Mouse (Mus musculus) myocyte (in vitro differentiated cells): Measurements from ENCODE around the gene Poglut1.

Experiments
- CEBPB ChIP-seq: IDR thresholded peaks from 2 replicates; pipeline ENCODE4 v1.6.1; 2011; ENCODE audit warnings: mild to moderate bottlenecking, moderate library complexity; ENCODE audit not compliant: poor library complexity, insufficient read depth, severe bottlenecking
- E2F4 ChIP-seq: IDR thresholded peaks from one replicate; pipeline ENCODE4 v1.6.1; 2011; ENCODE audit warnings: mild to moderate bottlenecking, control low read depth, moderate library complexity; ENCODE audit not compliant: insufficient read depth
- MAX ChIP-seq: IDR thresholded peaks from one replicate; pipeline ENCODE4 v1.6.1; 2011; ENCODE audit warnings: low read depth, mild to moderate bottlenecking, control low read depth
- MYOD1 ChIP-seq, 3 experiments: IDR thresholded peaks; one replicate each; pipeline ENCODE4 v1.6.1; 2011; ENCODE audit warnings: control low read depth in 2 of 3, low read depth in 2 of 3, mild to moderate bottlenecking in 2 of 3, moderate library complexity in 1 of 3; ENCODE audit not compliant: insufficient read length in 2 of 3, control insufficient read depth in 1 of 3
- MYOG ChIP-seq, 3 experiments: IDR thresholded peaks; one replicate each; pipeline ENCODE4 v1.6.1; 2011; ENCODE audit warnings: control low read depth in 2 of 3, low read depth in 2 of 3, mild to moderate bottlenecking in 2 of 3; ENCODE audit not compliant: insufficient read length in 2 of 3, control insufficient read depth in 1 of 3, insufficient read depth in 1 of 3
- POLR2A ChIP-seq: IDR thresholded peaks from one replicate; pipeline ENCODE4 v1.6.1; 2011; ENCODE audit warnings: low read depth, mild to moderate bottlenecking, control low read depth, moderate library complexity; ENCODE audit not compliant: insufficient read length
- POLR2AphosphoS2 ChIP-seq: IDR thresholded peaks from one replicate; pipeline ENCODE4 v1.6.1; 2011; ENCODE audit warnings: low read depth, control low read depth; ENCODE audit not compliant: insufficient read length
- REST ChIP-seq: IDR thresholded peaks from one replicate; pipeline ENCODE4 v1.6.1; 2011; ENCODE audit warnings: mild to moderate bottlenecking, control low read depth, moderate library complexity; ENCODE audit not compliant: insufficient read depth, insufficient read length
- SRF ChIP-seq: IDR thresholded peaks from one replicate; pipeline ENCODE4 v1.6.1; 2011; ENCODE audit warnings: low read depth; ENCODE audit not compliant: control insufficient read depth, insufficient read length
- TCF12 ChIP-seq: IDR thresholded peaks from one replicate; pipeline ENCODE4 v1.6.1; 2011; ENCODE audit warnings: mild to moderate bottlenecking, control low read depth; ENCODE audit not compliant: poor library complexity, insufficient read depth, severe bottlenecking
- TCF3 ChIP-seq: IDR thresholded peaks from one replicate; pipeline ENCODE4 v1.6.1; 2011; ENCODE audit warnings: low read depth, control low read depth; ENCODE audit not compliant: insufficient read length
- USF1 ChIP-seq: IDR thresholded peaks from one replicate; pipeline ENCODE4 v1.6.1; 2011; ENCODE audit warnings: low read depth, mild to moderate bottlenecking, control low read depth, moderate library complexity

DNA sequence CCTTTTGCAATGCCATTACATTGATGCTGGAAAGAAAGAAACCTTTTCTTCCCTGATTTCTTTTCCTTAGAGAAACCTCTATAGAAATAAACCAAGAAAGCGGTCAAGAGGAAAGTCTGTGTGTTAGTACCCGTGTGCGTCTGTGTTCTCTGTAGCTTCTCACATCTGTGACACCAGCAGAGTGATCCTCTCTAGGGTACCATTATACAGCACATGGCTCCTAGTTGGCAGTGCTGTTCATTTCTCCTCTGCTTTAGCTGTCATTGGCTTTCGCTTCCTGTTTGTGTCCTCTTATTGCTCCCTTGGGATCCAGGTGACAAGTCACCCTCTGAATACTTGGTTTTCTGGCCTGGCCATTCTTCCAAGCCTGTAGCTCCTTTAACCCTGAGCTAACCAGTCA lies 37.5 kb upstream of the Poglut1 start:
- TF ChIP-seq POLR2A, result no peak
- no peak for TF ChIP-seq USF1
- TF ChIP-seq SRF, result no peak
- TF ChIP-seq MYOG (IDR thresholded peaks at IDR 0.05; ENCODE audit: control insufficient read depth in 1 of 3, insufficient read depth in 1 of 3, insufficient read length in 2 of 3, low read depth in 2 of 3), result no peak
- TF ChIP-seq E2F4, result no peak
- no peak for TF ChIP-seq TCF12
- no peak for TF ChIP-seq TCF3
- TF ChIP-seq MYOD1 (IDR thresholded peaks at IDR 0.05; ENCODE audit: control insufficient read depth in 1 of 3, insufficient read length in 2 of 3, low read depth in 2 of 3), result no peak
- TF ChIP-seq MAX, result no peak
- TF ChIP-seq POLR2AphosphoS2, result no peak
- no peak for TF ChIP-seq REST
- TF ChIP-seq CEBPB, result no peak
